Mouse (Mus musculus): ENCODE measurements at regions not wholly inside any gene's neighbourhood (a gene's known extent, or its start where the extent isn't known, plus 50 kb on each side); places are given as distances from the start of the nearest gene placed in this dataset.

DNA sequence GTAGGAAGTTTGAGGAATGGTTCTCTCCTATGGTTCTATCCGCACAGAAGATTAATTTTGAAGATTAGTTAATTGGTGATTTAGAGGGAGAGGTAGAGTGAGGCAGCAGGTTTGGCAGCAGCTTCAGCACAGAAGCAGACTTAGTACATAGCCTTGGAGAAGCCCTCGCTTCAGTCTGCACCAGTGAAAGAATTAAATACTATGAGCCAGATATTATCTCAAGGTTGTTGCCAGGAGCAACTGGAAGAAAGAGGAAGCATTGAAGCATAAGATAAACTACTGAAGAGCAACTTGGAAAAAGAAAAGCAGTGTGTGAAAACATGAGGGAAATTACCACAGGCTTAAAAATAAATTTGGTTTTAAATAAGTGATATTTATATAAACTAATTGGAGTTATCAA is 191.5 kb upstream of the Epha5 start:
- Histone ChIP-seq H3K27me3 (ENCODE audit: insufficient read depth, low read length) (no peaks in the 10 kb centered on the region), H3K36me3 (ENCODE audit: insufficient read depth, low read length) (no peaks in the 10 kb centered on the region), H3K4me1 (replicated peaks; ENCODE audit: low read depth, low read length) (no peaks in the 10 kb centered on the region), H3K9me3 (ENCODE audit: low read length) (no peaks in the 10 kb centered on the region), H3K4me3 (replicated peaks; ENCODE audit: low read length) (no peak overlapping the region)
- TF ChIP-seq POU5F1 (IDR thresholded peaks at IDR 0.05; ENCODE audit: borderline replicate concordance, low read length) (no peak), NANOG (IDR thresholded peaks at IDR 0.05; ENCODE audit: borderline replicate concordance, low read length) (no peak), CTCF (conservative IDR thresholded peaks at IDR 0.05; ENCODE audit: low read length) (no peak)

DNA sequence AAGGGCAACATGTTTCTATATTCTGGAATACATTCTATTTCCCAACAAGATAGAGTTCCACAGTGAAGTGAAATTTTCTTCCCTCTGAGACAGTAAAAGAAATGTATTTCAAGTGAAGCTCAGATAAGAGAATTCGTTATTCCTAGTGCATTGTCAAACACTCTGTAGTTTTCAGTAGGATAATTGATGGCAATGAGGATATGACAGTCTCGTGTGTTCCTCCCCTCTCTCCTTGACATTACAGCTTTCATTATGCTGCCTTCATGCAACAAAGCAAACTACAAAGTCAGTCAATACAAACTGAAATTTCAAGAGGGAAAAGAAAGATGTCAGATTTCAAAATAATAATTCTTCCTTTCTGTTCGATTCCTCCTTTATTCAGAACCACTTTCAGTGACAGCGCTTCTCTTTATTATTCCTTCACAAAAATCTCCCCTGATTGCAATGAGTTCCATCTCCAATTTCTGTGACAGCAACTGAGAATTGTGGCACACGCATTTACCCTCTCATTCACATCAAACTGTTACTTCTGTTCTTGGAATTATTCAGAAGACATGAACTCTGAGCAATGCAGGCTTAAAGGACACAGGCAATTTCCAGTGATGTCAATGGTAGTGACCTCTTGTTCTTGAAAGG is 148.2 kb upstream of the Epha5 start:
- no peaks in the 10 kb centered on the region for H3K4me1 ChIP-seq (replicated peaks; ENCODE audit: low read depth, low read length)
- no peak overlapping the region for H3K4me3 ChIP-seq (replicated peaks; ENCODE audit: low read length)
- no peak for TF ChIP-seq CTCF (conservative IDR thresholded peaks at IDR 0.05; ENCODE audit: low read length)
- TF ChIP-seq NANOG (IDR thresholded peaks at IDR 0.05; ENCODE audit: borderline replicate concordance, low read length), result no peak
- TF ChIP-seq POU5F1 (IDR thresholded peaks at IDR 0.05; ENCODE audit: borderline replicate concordance, low read length), result no peak
- no peaks in the 10 kb centered on the region for H3K27me3 ChIP-seq (ENCODE audit: insufficient read depth, low read length)
- no peaks in the 10 kb centered on the region for H3K9me3 ChIP-seq (ENCODE audit: low read length)
- no peaks in the 10 kb centered on the region for H3K36me3 ChIP-seq (ENCODE audit: insufficient read depth, low read length)

DNA sequence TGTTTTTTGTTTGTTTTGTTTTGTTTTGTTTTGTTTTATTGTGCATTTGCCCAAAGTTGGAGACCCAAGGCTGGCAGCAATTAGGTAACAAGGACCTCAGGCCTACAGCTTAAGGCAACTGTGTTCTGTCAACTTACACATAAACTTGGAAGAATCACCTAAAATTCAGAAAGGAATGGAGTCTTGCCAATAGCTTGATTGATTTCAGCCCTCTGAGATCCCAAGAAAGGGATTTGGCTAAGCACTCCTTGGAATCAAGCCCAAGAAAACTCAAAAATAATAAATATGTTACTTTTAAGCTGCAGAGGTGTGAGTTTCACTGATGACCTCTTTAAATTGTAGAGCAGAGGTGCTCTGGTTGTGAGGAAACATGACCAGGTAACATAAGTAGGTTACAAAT is 102.7 kb upstream of the Epha5 start:
- TF ChIP-seq CTCF (conservative IDR thresholded peaks at IDR 0.05; ENCODE audit: low read length) (no peak), NANOG (IDR thresholded peaks at IDR 0.05; ENCODE audit: borderline replicate concordance, low read length) (no peak), POU5F1 (IDR thresholded peaks at IDR 0.05; ENCODE audit: borderline replicate concordance, low read length) (no peak)
- Histone ChIP-seq H3K4me3 (replicated peaks; ENCODE audit: low read length) (no peak overlapping the region), H3K9me3 (ENCODE audit: low read length) (no peaks in the 10 kb centered on the region), H3K4me1 (replicated peaks; ENCODE audit: low read depth, low read length) (no peaks in the 10 kb centered on the region), H3K36me3 (ENCODE audit: insufficient read depth, low read length) (no peaks in the 10 kb centered on the region), H3K27me3 (ENCODE audit: insufficient read depth, low read length) (no peaks in the 10 kb centered on the region)

DNA sequence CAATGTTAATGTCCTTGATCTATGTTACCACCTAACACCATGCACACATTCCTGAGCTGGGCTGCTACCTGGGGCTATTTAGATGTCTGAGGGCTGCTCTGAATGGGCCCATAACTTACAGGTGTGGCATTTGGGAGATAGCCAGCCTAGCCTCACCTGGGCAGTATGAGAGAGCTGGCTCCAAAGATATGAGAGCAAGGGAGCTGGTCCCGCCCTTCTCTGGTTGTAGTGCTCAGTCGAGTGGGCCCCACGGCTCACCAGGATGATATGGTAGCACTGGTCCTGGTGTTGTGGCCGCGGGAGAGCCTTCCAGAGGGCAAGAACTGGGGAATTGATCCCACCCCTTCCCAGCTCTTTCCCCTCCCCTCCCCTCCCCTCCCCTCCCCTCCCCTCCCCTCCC is 93.0 kb upstream of the Epha5 start:
- Histone ChIP-seq H3K4me1 (replicated peaks; ENCODE audit: low read depth, low read length) (no peaks in the 10 kb centered on the region), H3K4me3 (replicated peaks; ENCODE audit: low read length) (no peak overlapping the region), H3K36me3 (ENCODE audit: insufficient read depth, low read length) (no peaks in the 10 kb centered on the region), H3K27me3 (ENCODE audit: insufficient read depth, low read length) (no peaks in the 10 kb centered on the region), H3K9me3 (ENCODE audit: low read length) (no peaks in the 10 kb centered on the region)
- TF ChIP-seq POU5F1 (IDR thresholded peaks at IDR 0.05; ENCODE audit: borderline replicate concordance, low read length) (no peak), NANOG (IDR thresholded peaks at IDR 0.05; ENCODE audit: borderline replicate concordance, low read length) (no peak), CTCF (conservative IDR thresholded peaks at IDR 0.05; ENCODE audit: low read length) (no peak)

DNA sequence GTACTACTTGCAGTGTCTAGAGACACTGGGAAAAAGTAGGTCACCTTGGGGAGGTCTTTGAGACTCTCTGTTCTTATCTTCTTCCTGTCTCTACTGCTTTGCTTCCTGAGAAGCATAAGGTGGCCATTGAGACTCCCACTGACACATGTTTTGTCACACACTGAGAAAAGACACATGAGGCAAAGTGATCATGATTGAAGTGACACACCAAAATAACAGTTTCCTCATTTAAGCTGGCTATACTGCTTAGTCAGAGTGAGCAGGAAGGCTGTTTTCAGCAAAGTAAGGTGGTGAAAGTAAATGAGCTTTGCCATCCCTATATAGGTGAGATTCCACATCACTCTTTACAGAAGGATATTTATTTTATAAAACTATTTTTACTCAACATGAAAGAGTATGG is 63.8 kb upstream of the Epha5 start:
- Histone ChIP-seq H3K4me1 (replicated peaks; ENCODE audit: low read depth, low read length) (no peaks in the 10 kb centered on the region), H3K9me3 (ENCODE audit: low read length) (no peaks in the 10 kb centered on the region), H3K36me3 (ENCODE audit: insufficient read depth, low read length) (no peaks in the 10 kb centered on the region), H3K27me3 (ENCODE audit: insufficient read depth, low read length) (no peaks in the 10 kb centered on the region), H3K4me3 (replicated peaks; ENCODE audit: low read length) (no peak overlapping the region)
- no peak for TF ChIP-seq POU5F1 (IDR thresholded peaks at IDR 0.05; ENCODE audit: borderline replicate concordance, low read length)
- TF ChIP-seq NANOG (IDR thresholded peaks at IDR 0.05; ENCODE audit: borderline replicate concordance, low read length), result no peak
- TF ChIP-seq CTCF (conservative IDR thresholded peaks at IDR 0.05; ENCODE audit: low read length), result no peak
